Mouse (Mus musculus) right cerebral cortex, postnatal 4 days (tissue): ENCODE results near the gene Kctd6.
"Not testable (repeated sequence)": the region's sequence is repeated elsewhere in the genome, so short reads cannot be mapped to it uniquely, and the experiment has no call there.

Source experiments
- DNase-seq: peaks from one replicate; pipeline ENCODE4 v3.0.0-alpha.2; 2022

Kctd6 gene

GRCm38 (mm10) chr14:8213803-8214224, at the start of gene Kctd6:
Kctd6 (plus strand) TSS chr14:8214140.
- peak; percentile 97 for DNase-seq

GRCm38 (mm10) chr14:8164463-8164862, 49.5 kb upstream of the Kctd6 start:
- no peak for DNase-seq

- peak; percentile 97 for DNase-seq
Measured at GRCm38 (mm10) chr14:8172507-8173410, 41.2 kb upstream of the Kctd6 start, which contains the start of gene Pdhb. Pdhb (minus strand) TSS chr14:8173025.

GRCm38 (mm10) chr14:8173542-8174250, 40.2 kb upstream of the Kctd6 start:
- DNase-seq = not testable (repeated sequence)

- no peak for DNase-seq
Measured at GRCm38 (mm10) chr14:8174634-8175033, 39.3 kb upstream of the Kctd6 start.

- DNase-seq = no peak
Measured at GRCm38 (mm10) chr14:8176251-8176650, 37.7 kb upstream of the Kctd6 start.

- no peak for DNase-seq
Measured at GRCm38 (mm10) chr14:8180371-8181035, 33.4 kb upstream of the Kctd6 start.

- DNase-seq = no peak
Measured at GRCm38 (mm10) chr14:8183330-8183729, 30.6 kb upstream of the Kctd6 start.

DNA sequence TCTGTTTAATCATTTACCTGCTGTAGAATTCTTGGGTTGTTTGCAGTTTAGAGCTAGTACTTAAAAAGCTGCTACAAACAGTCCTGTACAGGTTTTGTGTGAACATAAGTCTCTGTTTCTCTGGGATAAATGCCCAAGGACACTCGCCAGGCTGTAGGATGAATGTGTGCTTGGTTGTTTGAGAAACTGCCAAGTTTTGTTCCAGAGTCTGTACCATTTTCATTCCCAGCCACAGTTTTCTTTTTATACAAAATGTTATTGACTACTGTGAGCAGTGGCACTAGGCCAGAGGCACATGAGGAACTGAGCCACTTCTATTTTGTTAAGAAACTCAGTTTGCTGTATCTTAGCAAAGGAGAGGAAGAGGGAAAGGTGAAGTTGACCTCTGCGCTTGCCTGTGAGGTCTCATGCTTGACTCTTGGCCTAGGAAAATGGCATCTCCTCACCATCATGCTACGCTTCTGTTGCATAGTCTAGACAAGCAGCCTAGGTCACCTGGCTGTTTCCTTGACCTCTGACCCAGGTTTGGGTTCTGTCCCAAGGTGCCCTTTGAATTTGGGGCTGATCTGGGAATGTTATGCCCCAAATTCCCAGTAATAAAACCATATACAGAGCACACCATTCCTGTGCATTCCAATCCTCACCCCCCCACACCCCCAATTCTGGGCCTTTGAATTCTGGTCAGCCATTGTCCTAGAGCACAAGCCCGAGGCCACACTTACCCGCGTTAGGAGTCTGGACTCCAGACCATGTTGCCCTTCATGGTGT, 27.5 kb upstream of the Kctd6 start:
- DNase-seq = peak; percentile 57

DNA sequence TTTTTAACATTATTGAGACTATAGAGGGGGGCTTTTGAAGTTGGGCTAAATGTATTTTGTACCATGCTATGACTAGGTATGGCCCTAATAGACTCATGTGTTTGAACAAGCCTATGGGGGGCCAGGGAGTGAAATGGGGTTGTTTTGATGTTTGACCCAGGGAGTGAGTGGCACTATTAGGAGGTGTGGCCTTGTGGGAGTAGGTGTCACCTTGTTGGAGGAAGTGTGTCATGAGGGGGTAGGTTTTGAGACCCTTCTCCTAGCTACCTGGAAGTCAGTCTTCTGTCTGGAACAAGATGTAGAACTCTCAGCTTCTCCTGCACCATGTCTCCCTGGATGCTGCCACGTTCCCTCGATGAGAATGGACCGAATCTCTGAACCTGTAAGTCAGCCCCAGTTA, 23.4 kb upstream of the Kctd6 start:
- DNase-seq = no peak

- DNase-seq = no peak
Measured at GRCm38 (mm10) chr14:8191331-8191965, 22.5 kb upstream of the Kctd6 start.

DNA sequence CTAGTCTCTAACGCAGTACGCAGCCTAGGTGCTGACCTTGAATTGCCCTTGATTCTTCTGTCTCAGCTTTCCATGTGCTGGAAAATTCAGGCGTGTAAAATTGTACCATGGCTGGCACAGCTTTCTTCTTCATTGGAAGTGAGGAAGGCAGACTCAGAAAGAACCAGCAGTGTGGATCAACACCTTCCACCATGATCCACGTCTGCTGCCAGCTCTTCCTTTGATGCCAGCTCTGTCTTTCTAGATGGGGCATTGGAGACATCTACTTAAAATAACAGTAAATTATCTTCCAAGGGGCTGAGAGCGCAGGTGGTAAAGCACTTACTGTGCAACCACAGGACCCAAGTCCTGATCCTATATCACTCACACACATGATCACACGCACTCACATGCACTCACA, 21.2 kb upstream of the Kctd6 start:
- no peak for DNase-seq

DNA sequence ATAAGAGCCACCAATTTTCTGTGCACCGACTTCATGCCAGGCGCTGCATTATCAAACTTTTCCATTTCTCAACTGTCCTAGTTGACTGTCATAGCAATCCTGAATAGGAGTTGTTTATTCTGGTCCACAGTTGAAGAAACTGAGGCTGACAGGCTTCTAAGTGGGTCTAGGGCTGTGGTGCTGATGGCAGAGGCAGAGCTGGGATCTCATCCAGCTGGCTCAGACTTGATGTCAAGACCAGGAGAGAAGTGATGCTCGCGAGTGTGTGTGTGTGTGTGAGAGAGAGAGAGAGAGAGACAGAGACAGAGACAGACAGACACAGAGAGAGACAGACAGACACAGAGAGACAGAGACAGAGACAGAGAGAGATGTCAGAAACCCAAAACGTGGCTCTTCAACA, 13.2 kb upstream of the Kctd6 start:
- no peak for DNase-seq

- DNase-seq = no peak
Measured at GRCm38 (mm10) chr14:8201715-8202114, 12.2 kb upstream of the Kctd6 start.

GRCm38 (mm10) chr14:8206179-8206910, 7.6 kb upstream of the Kctd6 start:
- no peak for DNase-seq

DNA sequence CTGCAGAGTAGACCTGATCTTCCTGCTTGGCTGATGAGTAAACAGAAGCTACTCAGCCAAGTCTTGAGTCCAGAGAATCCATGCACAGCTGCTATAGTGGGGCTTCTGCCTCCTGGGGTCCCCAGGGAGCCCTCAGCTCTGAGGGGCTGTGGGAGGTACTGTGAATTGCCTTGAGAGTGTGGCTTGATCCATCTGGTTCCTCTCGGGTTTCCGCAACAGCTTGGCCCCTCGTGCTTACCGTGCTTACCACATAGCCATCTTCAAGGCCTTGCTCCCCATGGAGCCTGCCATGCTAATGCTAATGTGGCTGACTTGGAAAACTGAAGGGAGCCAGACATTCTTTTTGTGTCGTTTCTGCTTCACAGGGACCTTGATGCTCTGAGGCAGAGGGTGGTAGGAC, 6.8 kb upstream of the Kctd6 start:
- DNase-seq = no peak

- DNase-seq = no peak
Measured at GRCm38 (mm10) chr14:8207543-8207942, 6.4 kb upstream of the Kctd6 start.

GRCm38 (mm10) chr14:8208876-8209275, 5.1 kb upstream of the Kctd6 start:
- peak; percentile 43 for DNase-seq

- no peak for DNase-seq
Measured at GRCm38 (mm10) chr14:8209896-8210295, 4.0 kb upstream of the Kctd6 start.

DNA sequence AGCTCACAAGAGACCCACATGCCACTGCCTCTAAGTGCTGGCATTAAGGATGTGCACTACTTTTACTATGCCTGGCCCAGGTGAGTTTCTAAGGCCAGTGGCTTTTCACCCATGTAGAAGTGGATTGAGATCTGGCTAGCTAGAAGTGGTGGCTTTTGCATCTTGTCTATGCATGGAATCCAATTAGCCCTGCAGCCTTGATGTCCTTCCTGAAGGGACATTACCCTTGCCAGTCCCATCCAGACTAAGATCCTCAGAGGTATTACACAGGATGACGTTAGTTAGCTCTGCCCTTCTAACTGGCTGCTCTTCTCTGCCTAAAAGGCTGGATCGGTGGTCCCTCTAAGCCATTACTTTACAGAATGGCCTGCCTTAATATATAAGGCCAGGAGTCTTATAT, 944 bp upstream of the Kctd6 start:
- no peak for DNase-seq
